Mouse (Mus musculus) CD4-positive, CD25-positive, alpha-beta regulatory T cell, adult 2 months (primary cell): Measurements from ENCODE around the gene Scarb2.
A peak's percentile ranks its signal among the peaks of the same experiment; 100 is the strongest.

ENCODE experiments used
- DNase-seq: peaks from one replicate; pipeline ENCODE4 v3.0.0-alpha.2; 2012; ENCODE audit warnings: low read depth, low spot score

The Scarb2 gene

GRCm38 (mm10) chr5:92493423-92493822 is 13.2 kb downstream of the Scarb2 start:
- no peak for DNase-seq

DNA sequence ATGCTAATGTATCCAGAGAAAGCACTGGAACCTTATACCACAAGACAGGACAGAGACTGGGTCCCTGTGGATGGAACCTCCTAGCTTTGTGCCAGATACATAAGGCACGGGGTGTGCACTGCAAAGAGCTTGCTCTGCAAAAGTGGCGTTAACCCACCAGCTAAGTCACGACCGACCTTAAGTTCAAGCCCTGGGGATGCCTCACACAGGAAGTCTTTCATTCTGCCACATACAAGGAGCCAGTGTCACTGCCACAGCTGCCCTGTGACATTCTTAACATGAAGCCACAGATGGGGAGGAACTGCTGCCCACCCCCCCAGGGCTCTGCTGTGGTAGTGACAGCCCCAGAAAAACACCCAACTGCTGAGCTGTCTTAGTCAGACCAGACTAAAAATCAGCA is 15.9 kb downstream of the Scarb2 start:
- peak; percentile 75 for DNase-seq

- no peak for DNase-seq
These were observed 16.3 kb downstream of the Scarb2 start for GRCm38 (mm10) chr5:92490304-92490703.

GRCm38 (mm10) chr5:92489503-92489902 is 17.1 kb downstream of the Scarb2 start:
- peak; percentile 48 for DNase-seq

DNA sequence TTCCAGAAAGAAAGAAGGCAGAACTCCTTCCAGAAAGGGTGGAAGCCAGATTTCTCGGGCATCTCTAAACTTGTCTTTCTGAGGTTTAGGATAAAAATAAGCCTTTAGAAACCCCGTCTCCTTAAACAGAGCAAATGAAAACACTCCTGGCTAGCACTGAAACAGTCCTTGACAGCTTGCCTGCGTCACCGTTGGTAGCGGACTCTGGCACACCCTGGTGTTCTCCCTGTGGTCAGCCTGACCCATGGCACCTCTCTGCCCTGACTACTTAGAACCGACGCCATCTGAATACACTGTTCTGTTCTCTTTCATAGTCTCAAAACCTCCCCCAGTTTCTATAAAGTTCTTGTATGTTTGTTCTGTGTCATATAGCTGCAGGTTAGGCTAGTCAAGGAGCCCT is 17.7 kb downstream of the Scarb2 start:
- DNase-seq, result no peak

GRCm38 (mm10) chr5:92488408-92488807 is 18.2 kb downstream of the Scarb2 start:
- DNase-seq, result no peak

DNA sequence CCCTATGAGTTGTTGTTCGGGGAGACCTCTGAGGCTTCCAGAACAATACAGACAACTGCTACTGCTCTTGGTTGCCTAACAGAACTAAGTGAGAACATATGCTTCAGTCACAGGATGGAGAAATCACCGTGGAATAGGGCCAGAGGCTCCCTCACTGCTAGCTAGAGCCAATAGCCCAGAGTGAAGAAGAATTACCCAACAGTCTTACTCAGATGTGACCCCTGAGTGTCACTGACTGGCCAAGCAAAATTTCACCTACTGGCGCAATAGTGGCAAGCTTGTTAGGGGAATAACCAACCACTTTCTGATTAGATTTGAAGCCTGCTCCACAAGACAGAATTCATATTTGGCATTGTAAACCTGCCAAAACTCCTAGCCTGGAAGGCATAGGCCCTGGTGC is 19.9 kb downstream of the Scarb2 start:
- DNase-seq, result no peak

DNA sequence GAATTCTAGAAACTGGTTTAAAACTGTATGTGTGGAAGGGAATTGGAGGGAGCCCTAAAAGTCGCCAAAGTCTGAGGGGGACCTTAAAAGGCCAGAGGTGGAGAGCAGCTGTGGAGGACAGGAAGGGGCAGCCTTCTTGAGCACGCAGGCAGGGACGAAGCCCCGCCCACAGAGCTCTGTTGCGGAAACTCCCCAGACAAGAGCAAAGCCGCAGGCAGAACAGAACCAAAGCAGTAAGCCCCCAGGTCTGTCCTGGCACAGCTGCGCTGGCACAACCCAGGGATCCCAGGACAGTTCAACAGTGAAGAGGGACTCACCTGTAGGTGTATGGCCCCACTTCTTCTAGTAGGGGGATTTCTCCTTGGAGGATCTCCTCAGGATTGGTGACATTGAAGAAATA is 21.8 kb downstream of the Scarb2 start:
- DNase-seq, result peak; percentile 86

DNA sequence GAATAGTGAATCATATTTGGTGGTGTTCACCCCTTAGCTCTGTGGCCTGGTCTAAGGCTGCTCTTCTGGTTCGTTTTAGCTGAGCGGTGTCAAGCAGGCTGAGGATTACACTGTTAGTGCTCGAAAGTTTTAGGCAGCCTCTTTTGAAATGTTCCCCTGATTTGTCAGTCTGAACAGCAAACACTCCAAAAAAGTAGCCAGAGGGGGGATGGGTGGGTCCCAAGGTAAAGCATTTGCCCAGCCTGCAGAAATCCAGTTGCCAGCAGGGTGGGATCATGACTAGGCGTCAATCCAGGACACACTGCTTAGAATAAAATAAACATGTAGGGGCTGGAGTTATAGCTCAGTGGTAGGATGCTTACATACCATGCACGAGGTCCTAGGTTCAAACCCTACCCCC is 33.8 kb downstream of the Scarb2 start:
- no peak for DNase-seq

GRCm38 (mm10) chr5:92471531-92471930 is 35.1 kb downstream of the Scarb2 start:
- DNase-seq, result no peak

- no peak for DNase-seq
These were observed 37.2 kb downstream of the Scarb2 start for GRCm38 (mm10) chr5:92469201-92470130.

GRCm38 (mm10) chr5:92468234-92468633 is 38.4 kb downstream of the Scarb2 start:
- DNase-seq, result no peak

GRCm38 (mm10) chr5:92467102-92467766 is 39.4 kb downstream of the Scarb2 start:
- DNase-seq, result peak; percentile 43

DNA sequence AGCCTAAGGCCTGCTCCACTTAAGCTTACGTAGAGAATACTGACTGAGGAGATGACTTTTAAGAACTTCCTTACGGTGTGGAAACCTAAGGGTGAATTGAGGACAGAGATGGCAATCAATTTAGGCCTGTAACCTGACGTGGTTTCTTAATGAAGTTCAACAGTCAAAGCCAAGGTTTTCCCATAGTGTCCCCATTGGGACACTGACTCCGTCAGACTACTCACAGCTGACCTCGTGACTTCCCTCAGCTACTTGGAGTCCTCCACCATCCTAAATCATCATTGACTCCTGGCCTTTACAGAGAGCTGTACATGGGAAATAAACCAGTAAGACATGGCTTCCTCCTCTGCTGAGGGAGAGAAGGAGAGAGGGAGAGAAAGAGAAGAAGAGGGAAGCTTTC is 41.1 kb downstream of the Scarb2 start:
- no peak for DNase-seq

- DNase-seq, result peak; percentile 83
These were observed 45.3 kb downstream of the Scarb2 start for GRCm38 (mm10) chr5:92461321-92461720.

DNA sequence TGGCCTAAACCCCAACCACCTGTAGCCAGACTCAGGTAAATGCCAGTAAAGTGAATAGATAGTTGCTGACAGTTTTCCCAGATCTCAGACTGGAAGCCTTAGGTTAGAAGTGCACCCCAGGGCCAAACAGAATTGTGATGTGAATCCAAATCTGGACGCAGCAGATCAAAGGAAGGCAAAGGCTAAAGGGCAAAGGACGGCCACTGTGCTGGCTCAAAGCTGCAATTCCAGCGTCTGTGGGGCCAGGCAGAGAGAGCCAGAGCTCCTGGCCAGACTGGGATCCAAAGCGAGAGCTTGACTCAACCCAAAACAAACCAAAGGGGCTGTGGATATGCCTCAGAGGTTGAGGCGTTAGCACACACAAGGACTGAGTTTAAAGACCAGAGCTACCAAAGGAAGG is 47.9 kb downstream of the Scarb2 start:
- no peak for DNase-seq

GRCm38 (mm10) chr5:92457410-92457809 is 49.2 kb downstream of the Scarb2 start:
- no peak for DNase-seq

DNA sequence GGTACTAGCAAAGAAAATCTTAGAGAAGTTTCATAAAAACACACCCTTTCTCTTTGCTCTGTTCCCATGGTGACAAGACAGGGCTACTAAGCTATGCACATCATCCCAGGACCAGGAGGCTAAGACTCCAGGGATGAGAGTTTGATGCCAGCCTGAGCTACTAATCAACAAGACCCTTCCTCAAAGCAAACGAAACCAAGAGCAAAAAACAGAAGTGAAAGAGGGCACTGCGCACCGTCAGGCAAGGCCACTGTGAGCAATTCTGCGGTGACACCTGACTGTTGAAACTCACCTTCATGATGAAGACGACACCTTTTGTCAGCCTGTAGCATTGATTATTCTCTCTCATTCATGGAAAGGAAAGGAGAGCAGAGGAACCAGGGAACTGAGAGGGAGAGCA is 53.8 kb downstream of the Scarb2 start:
- DNase-seq, result no peak

- DNase-seq, result no peak
These were observed 59.9 kb downstream of the Scarb2 start for GRCm38 (mm10) chr5:92446736-92447135.

GRCm38 (mm10) chr5:92445016-92445415 is 61.6 kb downstream of the Scarb2 start:
- no peak for DNase-seq

DNA sequence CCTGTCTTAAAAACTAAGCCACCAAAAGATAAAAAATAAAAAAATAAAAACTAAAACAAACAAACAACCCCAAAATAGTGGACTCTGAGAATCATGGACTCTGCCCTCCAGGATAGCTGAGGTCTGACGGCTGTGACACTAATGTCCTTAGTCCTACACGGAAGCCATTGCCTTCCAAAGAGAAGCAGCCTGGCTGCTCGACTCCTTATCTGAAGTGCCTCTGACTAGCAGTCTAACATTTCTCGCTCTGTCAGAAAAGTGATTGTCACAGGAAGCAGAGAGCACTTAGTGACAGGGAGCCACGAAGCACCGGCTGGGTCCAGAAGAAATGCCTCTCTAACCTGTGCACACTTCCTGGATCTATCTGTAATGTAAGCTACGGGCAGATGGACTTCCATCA is 63.7 kb downstream of the Scarb2 start:
- no peak for DNase-seq

- DNase-seq, result no peak
These were observed 65.1 kb downstream of the Scarb2 start for GRCm38 (mm10) chr5:92441494-92441893.

DNA sequence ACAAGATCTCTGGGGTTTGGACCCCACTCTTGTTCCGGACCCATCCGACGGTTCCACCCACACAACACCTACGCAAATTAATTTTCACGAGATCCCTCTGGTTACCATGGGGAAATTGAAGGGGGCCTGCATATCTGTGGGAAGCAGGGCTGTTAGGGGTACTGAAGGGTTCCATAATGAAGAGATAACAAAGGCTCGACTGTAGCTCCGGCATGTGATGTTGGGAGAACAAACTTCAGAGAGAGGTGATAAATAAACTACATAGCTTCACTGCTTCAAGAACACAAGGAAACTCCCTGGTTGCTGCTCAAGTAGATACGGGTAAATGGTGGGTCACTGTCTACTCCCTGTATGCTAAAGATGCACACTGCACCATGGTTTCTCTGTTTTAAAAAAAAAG is 68.1 kb downstream of the Scarb2 start:
- DNase-seq, result no peak
